Mouse (Mus musculus) forebrain, postnatal 0 days (tissue): Measurements from ENCODE around the gene Nr5a2. TPM values are rescaled to one million over a fixed set of nuclear protein-coding genes. Genes with fewer than 3 reads are reported as not detected.

Experiments
- ATAC-seq: fragments of 200-750 bp; cut with Nextera tagmentation; 2 replicates; pipeline ENCODE4 v1.8.0; 2017; ENCODE audit warnings: mild to moderate bottlenecking, moderate library complexity
- DNase-seq: peaks from one replicate; pipeline ENCODE4 v3.0.0-alpha.2; 2015
- H3K27ac ChIP-seq: fragments of 300-500 bp; sonication (generic); 2 replicates; pipeline ENCODE4 v1.5.1; 2014; ENCODE audit warnings: low read depth, mild to moderate bottlenecking, antibody characterized with exemption, low read length, moderate library complexity, mixed read lengths
- H3K27me3 ChIP-seq: fragments of 300-500 bp; sonication (generic); 2 replicates; pipeline ENCODE4 v1.6.1; 2014; ENCODE audit warnings: mild to moderate bottlenecking, low read length, mixed read lengths; ENCODE audit not compliant: insufficient read depth
- H3K36me3 ChIP-seq: fragments of 300-500 bp; sonication (generic); 2 replicates; pipeline ENCODE4 v1.6.1; 2014; ENCODE audit warnings: mild to moderate bottlenecking, moderate library complexity; ENCODE audit not compliant: insufficient read depth
- H3K4me1 ChIP-seq: fragments of 300-500 bp; sonication (generic); 2 replicates; pipeline ENCODE4 v1.6.1; 2014; ENCODE audit warnings: antibody characterized with exemption; ENCODE audit not compliant: insufficient read depth
- H3K4me2 ChIP-seq: fragments of 300-500 bp; sonication (generic); 2 replicates; pipeline ENCODE4 v1.6.1; 2014; ENCODE audit warnings: low read depth, mild to moderate bottlenecking, moderate library complexity
- H3K4me3 ChIP-seq: fragments of 300-500 bp; sonication (generic); 2 replicates; pipeline ENCODE4 v1.5.1; 2014; ENCODE audit warnings: low read depth, low read length, mixed read lengths
- H3K9ac ChIP-seq: fragments of 300-500 bp; sonication (generic); 2 replicates; pipeline ENCODE4 v1.6.1; 2014; ENCODE audit warnings: mild to moderate bottlenecking
- H3K9me3 ChIP-seq: fragments of 300-500 bp; sonication (generic); 2 replicates; pipeline ENCODE4 v1.6.1; 2016; ENCODE audit warnings: low read length
- CTCF ChIP-seq: sonication (generic); IDR thresholded peaks from 2 replicates; pipeline ENCODE4 v1.5.1; 2016; ENCODE audit warnings: antibody characterized with exemption, control low read depth, low read depth
- WGBS: fragments of 180-500 bp; shearing (Covaris S2); extraction: QIAGEN DNeasy Blood & Tissue Kit; methylation state at CpG from one replicate; pipeline ENCODE4 v1.1.7; 2014; 5-methylcytosine and 5-hydroxymethylcytosine counted together
- polyA plus RNA-seq: library from polyadenylated mRNA; unstranded; fragments of >200 nt; fragmentation: Nextera tagmentation; extraction: Ambion mirVana; gene quantifications from 2 replicates; pipeline ENCODE4 v1.2.1, GENCODE M21; 2015
- total RNA-seq: library from RNA; depleted of rRNA; stranded (reverse); fragments of >200 nt; gene quantifications from 2 replicates; pipeline ENCODE4 v1.2.3, GENCODE M21; 2014

Nr5a2 gene
- total and polyA plus RNA-seq, 2 experiments from 2014 or later, result 0.13 to 0.57 TPM

DNA sequence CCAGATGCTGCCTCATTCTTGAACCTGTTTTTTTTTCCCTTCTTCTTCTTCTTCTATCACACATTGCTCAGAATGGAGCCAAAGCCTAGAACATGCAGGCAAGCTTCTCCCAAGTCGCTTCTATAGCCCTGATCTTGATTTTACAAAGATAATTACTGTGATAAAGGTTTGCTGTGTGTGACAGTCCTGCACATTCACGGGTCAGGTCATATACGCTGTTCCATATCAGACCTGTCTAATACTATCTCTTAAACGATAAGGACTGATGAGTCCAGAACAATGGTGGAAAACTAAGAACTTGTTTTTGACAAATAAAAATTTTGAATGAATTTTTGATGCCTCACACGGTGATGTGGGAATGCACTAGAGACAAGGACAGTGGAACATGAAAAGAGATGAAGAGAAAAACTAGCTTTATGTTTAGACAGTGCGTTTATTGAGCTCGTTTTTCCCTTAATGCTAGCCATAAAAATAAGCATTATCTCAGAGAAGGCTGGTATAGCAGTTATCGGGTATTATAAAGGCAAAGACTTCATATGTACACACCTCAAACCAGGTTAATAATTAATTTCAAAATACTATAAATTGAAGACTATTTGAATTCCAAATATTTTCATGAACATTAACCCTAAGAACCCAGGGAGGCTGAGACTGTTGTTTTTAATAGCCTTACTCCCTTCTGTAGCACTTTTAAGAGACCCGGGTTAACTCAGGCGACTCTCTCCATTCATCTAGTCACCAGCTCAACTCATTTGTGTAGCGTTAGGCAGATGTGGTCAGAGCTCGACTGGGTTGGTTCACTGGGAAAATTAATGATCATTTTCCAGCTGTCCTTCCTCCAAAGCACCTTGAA, 49.3 kb downstream of the Nr5a2 start:
- 0 out of 2 replicates have a peak, but pooled peaks cover 5% of the 10 kb centered on the region for H3K27me3 ChIP-seq
- H3K4me3 ChIP-seq, result no peak overlapping the region
- no peak for ATAC-seq
- no peak overlapping the region for H3K27ac ChIP-seq
- H3K9ac ChIP-seq, result no peak overlapping the region
- H3K9me3 ChIP-seq, result no peaks in the 10 kb centered on the region
- DNase-seq, result no peak
- no peak overlapping the region for H3K4me2 ChIP-seq
- WGBS, result 86% methylated on average over 12 of the region's 12 CpGs
- no peak for TF ChIP-seq CTCF
- no peaks in the 10 kb centered on the region for H3K36me3 ChIP-seq
- no peaks in the 10 kb centered on the region for H3K4me1 ChIP-seq

DNA sequence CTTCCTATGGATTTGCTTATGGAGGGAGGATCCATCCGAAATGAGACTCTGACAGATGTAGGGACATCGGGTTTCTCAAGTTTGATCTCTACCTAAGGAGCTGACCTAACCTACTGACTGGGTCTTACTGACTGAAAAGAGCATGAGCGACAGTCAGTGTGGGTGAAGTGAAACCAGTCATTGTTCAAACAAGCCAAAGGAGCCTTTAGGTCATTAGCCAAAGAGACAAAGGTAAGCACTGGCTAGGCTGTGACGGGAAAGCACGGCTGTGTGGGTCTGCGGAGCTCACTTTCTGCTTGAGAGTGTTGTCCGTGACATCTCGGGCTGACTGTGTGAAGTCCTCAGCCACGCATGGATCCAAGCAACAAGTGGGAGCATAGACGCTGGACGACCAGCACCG, 50.1 kb downstream of the Nr5a2 start:
- Histone ChIP-seq H3K27ac (no peak overlapping the region), H3K4me1 (no peaks in the 10 kb centered on the region), H3K4me3 (no peak overlapping the region), H3K27me3 (0 out of 2 replicates have a peak, but pooled peaks cover 5% of the 10 kb centered on the region), H3K9ac (no peak overlapping the region), H3K4me2 (no peak overlapping the region), H3K36me3 (no peaks in the 10 kb centered on the region), H3K9me3 (no peaks in the 10 kb centered on the region)
- ATAC-seq (no peak), DNase-seq (no peak)
- no peak for TF ChIP-seq CTCF
- 68% methylated on average over 12 of the region's 12 CpGs for WGBS

DNA sequence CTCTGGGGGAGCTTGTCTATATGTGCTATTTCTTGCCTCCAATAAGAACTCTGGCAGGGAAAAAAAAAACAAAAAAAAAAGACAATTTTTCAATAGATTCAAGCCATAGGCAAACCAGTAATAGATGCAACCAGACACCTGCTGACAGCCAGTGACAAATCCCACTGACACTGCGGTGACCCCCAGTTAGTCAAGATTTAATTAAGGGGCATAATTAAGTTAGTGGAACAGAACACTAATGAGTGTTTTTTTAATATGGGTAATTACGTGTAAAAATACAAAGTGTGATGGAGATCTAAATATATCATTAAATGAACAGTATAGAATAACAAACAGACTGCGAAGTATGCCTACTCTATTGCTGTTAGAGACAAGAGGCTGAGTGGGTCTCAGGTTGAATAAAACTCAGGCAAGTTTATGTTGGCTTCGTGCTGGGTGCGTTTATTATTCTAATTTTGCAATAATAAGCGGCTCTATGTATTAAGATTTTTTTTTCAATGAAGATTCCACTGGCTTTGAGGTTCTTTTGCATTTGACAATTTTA, 50.7 kb downstream of the Nr5a2 start:
- 37% methylated on average over 6 of the region's 6 CpGs for WGBS
- Histone ChIP-seq H3K9me3 (no peaks in the 10 kb centered on the region), H3K4me3 (no peak overlapping the region), H3K4me2 (no peak overlapping the region), H3K27ac (no peak overlapping the region), H3K4me1 (no peaks in the 10 kb centered on the region), H3K36me3 (no peaks in the 10 kb centered on the region), H3K9ac (no peak overlapping the region), H3K27me3 (0 out of 2 replicates have a peak, but pooled peaks cover 5% of the 10 kb centered on the region)
- ATAC-seq (no peak), DNase-seq (no peak)
- no peak for TF ChIP-seq CTCF

DNA sequence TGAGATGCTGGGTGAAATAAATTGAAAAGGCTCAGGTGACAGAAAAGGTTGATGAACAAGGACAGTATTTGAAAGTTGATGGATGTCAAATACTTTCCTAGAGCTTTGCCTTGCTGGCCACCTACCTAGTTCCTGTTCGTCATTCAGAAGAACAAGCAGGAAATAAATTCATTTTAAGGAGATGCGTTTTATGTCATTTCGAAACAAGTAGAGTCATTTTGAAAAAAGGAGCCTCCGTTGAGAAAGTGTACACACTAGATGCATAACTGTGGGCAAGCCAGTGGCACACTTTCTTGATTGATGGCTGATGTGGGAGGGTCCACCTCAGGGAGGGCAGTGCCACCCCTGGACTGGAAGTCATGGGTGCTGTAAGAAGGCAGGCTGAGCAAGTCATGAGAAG, 62.1 kb downstream of the Nr5a2 start:
- no peak for DNase-seq
- H3K27me3 ChIP-seq, result no peaks in the 10 kb centered on the region
- no peak for TF ChIP-seq CTCF
- H3K4me1 ChIP-seq, result no peaks in the 10 kb centered on the region
- no peak overlapping the region for H3K9ac ChIP-seq
- 0 out of 2 replicates have a peak, but pooled peaks cover 6% of the 10 kb centered on the region for H3K9me3 ChIP-seq
- ATAC-seq, result no peak
- H3K36me3 ChIP-seq, result no peaks in the 10 kb centered on the region
- no peak overlapping the region for H3K27ac ChIP-seq
- no peak overlapping the region for H3K4me2 ChIP-seq
- H3K4me3 ChIP-seq, result no peak overlapping the region
- 88% methylated on average over 4 of the region's 4 CpGs for WGBS

DNA sequence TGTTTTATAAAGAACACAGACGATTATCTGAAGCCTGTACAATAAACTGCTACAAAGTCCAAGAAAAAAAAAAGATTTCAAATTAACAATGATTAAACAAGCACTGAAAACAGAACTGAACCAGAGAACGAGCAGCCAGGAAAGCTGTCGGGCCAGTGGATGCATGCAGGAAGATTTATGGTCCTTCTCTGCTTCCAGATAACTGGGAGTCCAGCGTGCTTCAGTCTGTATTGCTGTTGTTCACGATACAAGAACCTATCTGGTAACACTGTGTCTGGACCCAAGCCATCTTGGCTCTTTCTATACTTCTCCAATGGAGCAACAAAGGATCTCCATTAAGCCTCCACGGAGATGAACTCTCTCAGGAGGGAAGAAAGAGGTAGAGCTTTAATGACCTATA, 63.9 kb downstream of the Nr5a2 start:
- no peak overlapping the region for H3K4me3 ChIP-seq
- no peaks in the 10 kb centered on the region for H3K36me3 ChIP-seq
- DNase-seq (no peak), ATAC-seq (no peak)
- H3K27ac ChIP-seq, result no peak overlapping the region
- WGBS, result 49% methylated on average over 6 of the region's 6 CpGs
- H3K27me3 ChIP-seq, result no peaks in the 10 kb centered on the region
- H3K4me2 ChIP-seq, result no peak overlapping the region
- H3K4me1 ChIP-seq, result no peaks in the 10 kb centered on the region
- H3K9me3 ChIP-seq, result 0 out of 2 replicates have a peak, but pooled peaks cover 3% of the 10 kb centered on the region
- no peak for TF ChIP-seq CTCF
- H3K9ac ChIP-seq, result no peak overlapping the region

DNA sequence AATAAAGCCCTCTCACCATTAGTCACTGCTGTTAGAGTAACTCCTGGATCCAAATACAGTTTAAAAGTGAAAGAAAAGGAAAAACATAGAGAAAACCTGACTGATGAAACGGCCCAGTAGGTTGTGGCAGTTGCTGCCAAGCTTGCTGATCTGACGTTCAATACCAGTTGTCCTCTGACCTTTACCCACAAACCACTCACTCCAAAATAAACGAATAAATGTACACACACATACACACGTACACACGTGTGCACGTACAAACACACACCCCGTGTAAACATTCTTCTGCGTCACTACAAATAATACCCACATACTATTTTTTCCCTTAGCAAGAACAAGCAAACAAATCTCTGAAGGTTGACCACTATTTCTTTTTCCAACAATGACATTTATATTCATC, 64.4 kb downstream of the Nr5a2 start:
- TF ChIP-seq CTCF, result no peak
- Histone ChIP-seq H3K4me2 (no peak overlapping the region), H3K9me3 (no peaks in the 10 kb centered on the region), H3K4me3 (no peak overlapping the region), H3K36me3 (no peaks in the 10 kb centered on the region), H3K27me3 (no peaks in the 10 kb centered on the region), H3K9ac (no peak overlapping the region), H3K27ac (no peak overlapping the region), H3K4me1 (no peaks in the 10 kb centered on the region)
- no peak for ATAC-seq
- DNase-seq, result no peak
- WGBS, result 90% methylated on average over 8 of the region's 8 CpGs

DNA sequence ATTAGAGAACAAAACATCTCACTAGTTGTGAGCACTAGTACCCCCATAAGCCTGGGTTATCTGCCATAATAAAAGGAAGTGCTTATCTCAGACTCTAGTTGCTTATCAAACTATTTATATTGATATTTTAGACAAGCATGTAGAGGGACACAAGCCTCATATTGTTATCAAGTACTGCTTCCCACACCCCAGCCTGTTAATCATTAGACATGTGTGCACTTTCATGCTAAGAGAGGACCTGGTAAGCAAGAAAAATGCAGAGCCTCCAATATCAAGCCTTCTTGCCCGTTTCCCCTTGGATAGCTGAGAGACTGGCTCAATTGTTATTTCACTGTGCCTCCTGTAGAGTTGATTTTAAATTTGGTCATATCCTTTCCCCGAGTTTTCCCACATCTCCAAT, 65.5 kb downstream of the Nr5a2 start:
- WGBS, result 80% methylated on average over 2 of the region's 2 CpGs
- TF ChIP-seq CTCF, result no peak

More for the DNA sequence above, 65.5 kb downstream of the Nr5a2 start:
- no peaks in the 10 kb centered on the region for H3K27me3 ChIP-seq
- no peaks in the 10 kb centered on the region for H3K4me1 ChIP-seq
- H3K4me3 ChIP-seq, result no peak overlapping the region
- no peak for DNase-seq
- H3K9ac ChIP-seq, result no peak overlapping the region
- no peaks in the 10 kb centered on the region for H3K9me3 ChIP-seq
- no peak overlapping the region for H3K27ac ChIP-seq
- no peak overlapping the region for H3K4me2 ChIP-seq
- H3K36me3 ChIP-seq, result no peaks in the 10 kb centered on the region
- ATAC-seq, result no peak
